Mouse (Mus musculus) stomach, embryonic 14.5 days (tissue): ENCODE measurements at regions not wholly inside any gene's neighbourhood (a gene's known extent, or its start where the extent isn't known, plus 50 kb on each side); places are given as distances from the start of the nearest gene placed in this dataset.
"Not testable (repeated sequence)": the region's sequence is repeated elsewhere in the genome, so short reads cannot be mapped to it uniquely, and the experiment has no call there.

Source experiments
- ATAC-seq: fragments of 200-750 bp; cut with Nextera tagmentation; 2 replicates; pipeline ENCODE4 v1.8.0; 2017; ENCODE audit warnings: low read depth, moderate TSS enrichment; ENCODE audit not compliant: insufficient number of reproducible peaks, insufficient read depth, low FRiP score
- H3K27ac ChIP-seq: fragments of 300-500 bp; sonication (generic); 2 replicates; pipeline ENCODE4 v1.5.1; 2014; ENCODE audit warnings: mild to moderate bottlenecking, low read length, moderate library complexity, mixed read lengths
- H3K27me3 ChIP-seq: fragments of 300-500 bp; sonication (generic); 2 replicates; pipeline ENCODE4 v1.6.1; 2014; ENCODE audit warnings: low read length, control low read depth, mixed read lengths; ENCODE audit not compliant: control insufficient read depth, insufficient read depth
- H3K36me3 ChIP-seq: fragments of 300-500 bp; sonication (generic); 2 replicates; pipeline ENCODE4 v1.6.1; 2014; ENCODE audit warnings: mild to moderate bottlenecking, control low read depth, low read length, moderate library complexity, mixed read lengths; ENCODE audit not compliant: control insufficient read depth, insufficient read depth
- H3K4me1 ChIP-seq: fragments of 300-500 bp; sonication (generic); 2 replicates; pipeline ENCODE4 v1.6.1; 2014; ENCODE audit warnings: low read length, control low read depth, mixed read lengths; ENCODE audit not compliant: control insufficient read depth, insufficient read depth
- H3K4me2 ChIP-seq: fragments of 300-500 bp; sonication (generic); replicated peaks from 2 replicates; pipeline ENCODE4 v1.6.1; 2014; ENCODE audit warnings: low read depth, low read length, control low read depth
- H3K4me3 ChIP-seq: fragments of 300-500 bp; sonication (generic); 2 replicates; pipeline ENCODE4 v1.5.1; 2014; ENCODE audit warnings: low read depth, low read length, control low read depth
- H3K9ac ChIP-seq: fragments of 300-500 bp; sonication (generic); replicated peaks from 2 replicates; pipeline ENCODE4 v1.6.1; 2014; ENCODE audit warnings: low read depth, mild to moderate bottlenecking, control low read depth, low read length, moderate library complexity, mixed read lengths
- H3K9me3 ChIP-seq: fragments of 300-500 bp; sonication (generic); 2 replicates; pipeline ENCODE4 v1.6.1; 2016; ENCODE audit warnings: low read depth, low read length, control low read depth; ENCODE audit not compliant: control insufficient read depth
- WGBS: fragments of 180-500 bp; shearing (Covaris S2); extraction: QIAGEN DNeasy Blood & Tissue Kit; methylation state at CpG from one replicate; pipeline ENCODE4 v1.1.7; 2014; 5-methylcytosine and 5-hydroxymethylcytosine counted together

- Histone ChIP-seq H3K4me3 (no peak overlapping the region), H3K4me1 (no peaks in the 10 kb centered on the region), H3K27ac (no peak overlapping the region), H3K9ac (no peak overlapping the region), H3K27me3 (no peaks in the 10 kb centered on the region), H3K36me3 (no peaks in the 10 kb centered on the region), H3K9me3 (no peaks in the 10 kb centered on the region), H3K4me2 (no peak overlapping the region)
- ATAC-seq = no peak
- 77% methylated on average over 4 of the region's 4 CpGs for WGBS
These were observed 327.0 kb upstream of the Akr1e1 start for GRCm38 (mm10) chr13:4935940-4936339.

GRCm38 (mm10) chr13:4939849-4940248 lies 330.9 kb upstream of the Akr1e1 start:
- Histone ChIP-seq H3K4me2 (no peak overlapping the region), H3K9me3 (no peaks in the 10 kb centered on the region), H3K4me3 (no peak overlapping the region), H3K27ac (no peak overlapping the region), H3K4me1 (no peaks in the 10 kb centered on the region), H3K9ac (no peak overlapping the region), H3K27me3 (no peaks in the 10 kb centered on the region), H3K36me3 (no peaks in the 10 kb centered on the region)
- ATAC-seq = no peak

- H3K9me3 ChIP-seq, H3K27me3 ChIP-seq, H3K9ac ChIP-seq, H3K36me3 ChIP-seq, H3K27ac ChIP-seq, H3K4me3 ChIP-seq, ATAC-seq, H3K4me1 ChIP-seq, H3K4me2 ChIP-seq: not testable (repeated sequence)
- WGBS = 21% methylated on average over 5 of the region's 14 CpGs
These were observed 333.5 kb upstream of the Akr1e1 start for GRCm38 (mm10) chr13:4942490-4942889.

- no peaks in the 10 kb centered on the region for H3K9me3 ChIP-seq
- no peaks in the 10 kb centered on the region for H3K4me1 ChIP-seq
- no peaks in the 10 kb centered on the region for H3K36me3 ChIP-seq
- no peak overlapping the region for H3K9ac ChIP-seq
- no peaks in the 10 kb centered on the region for H3K27me3 ChIP-seq
- no peak for ATAC-seq
- H3K27ac ChIP-seq = no peak overlapping the region
- H3K4me3 ChIP-seq = peak overlapping the region; percentile 24
- 38% methylated on average over 7 of the region's 7 CpGs for WGBS
- peak overlapping the region; percentile 48 for H3K4me2 ChIP-seq
These were observed 334.1 kb upstream of the Akr1e1 start for GRCm38 (mm10) chr13:4943046-4943445.

GRCm38 (mm10) chr13:4955384-4955783 lies 346.4 kb upstream of the Akr1e1 start:
- Histone ChIP-seq H3K4me3 (no peak overlapping the region), H3K27ac (no peak overlapping the region), H3K36me3 (no peaks in the 10 kb centered on the region), H3K4me2 (no peak overlapping the region), H3K4me1 (no peaks in the 10 kb centered on the region), H3K27me3 (no peaks in the 10 kb centered on the region), H3K9ac (no peak overlapping the region), H3K9me3 (no peaks in the 10 kb centered on the region)
- WGBS = 86% methylated on average over 3 of the region's 3 CpGs
- no peak for ATAC-seq

- H3K9ac ChIP-seq = no peak overlapping the region
- H3K4me1 ChIP-seq = no peaks in the 10 kb centered on the region
- no peak overlapping the region for H3K4me2 ChIP-seq
- no peaks in the 10 kb centered on the region for H3K36me3 ChIP-seq
- no peaks in the 10 kb centered on the region for H3K9me3 ChIP-seq
- H3K4me3 ChIP-seq = no peak overlapping the region
- no peaks in the 10 kb centered on the region for H3K27me3 ChIP-seq
- no peak for ATAC-seq
- no peak overlapping the region for H3K27ac ChIP-seq
These were observed 355.9 kb upstream of the Akr1e1 start for GRCm38 (mm10) chr13:4964824-4965223.

GRCm38 (mm10) chr13:4970081-4970892 lies 361.3 kb upstream of the Akr1e1 start:
- no peak overlapping the region for H3K9ac ChIP-seq
- H3K4me2 ChIP-seq = no peak overlapping the region
- H3K36me3 ChIP-seq = no peaks in the 10 kb centered on the region
- no peak overlapping the region for H3K4me3 ChIP-seq
- ATAC-seq = no peak
- no peaks in the 10 kb centered on the region for H3K27me3 ChIP-seq
- no peaks in the 10 kb centered on the region for H3K9me3 ChIP-seq
- H3K4me1 ChIP-seq = no peaks in the 10 kb centered on the region
- 56% methylated on average over 2 of the region's 2 CpGs for WGBS
- H3K27ac ChIP-seq = no peak overlapping the region

GRCm38 (mm10) chr13:4971472-4972067 lies 362.6 kb upstream of the Akr1e1 start:
- Histone ChIP-seq H3K9ac (no peak overlapping the region), H3K27me3 (no peaks in the 10 kb centered on the region), H3K4me1 (no peaks in the 10 kb centered on the region), H3K4me3 (no peak overlapping the region), H3K36me3 (no peaks in the 10 kb centered on the region), H3K4me2 (no peak overlapping the region), H3K9me3 (no peaks in the 10 kb centered on the region), H3K27ac (no peak overlapping the region)
- WGBS = 60% methylated on average over 4 of the region's 4 CpGs
- no peak for ATAC-seq

GRCm38 (mm10) chr13:4992876-4993275 lies 383.9 kb upstream of the Akr1e1 start:
- Histone ChIP-seq H3K4me3 (no peak overlapping the region), H3K9ac (no peak overlapping the region), H3K9me3 (no peaks in the 10 kb centered on the region), H3K27ac (no peak overlapping the region), H3K27me3 (no peaks in the 10 kb centered on the region), H3K4me2 (no peak overlapping the region), H3K4me1 (no peaks in the 10 kb centered on the region), H3K36me3 (no peaks in the 10 kb centered on the region)
- WGBS = 58% methylated on average over 1 of the region's 1 CpGs
- no peak for ATAC-seq
